Mouse (Mus musculus): ENCODE results near the gene Dnajc17.

GRCm38 (mm10) chr2:119145199-119145598 is 63.4 kb downstream of the Dnajc17 start:
- TF ChIP-seq GATA1 (IDR thresholded peaks at IDR 0.05; ENCODE audit: borderline replicate concordance, low read length) (no peak), FLI1 (IDR thresholded peaks at IDR 0.05; ENCODE audit: low read length) (no peak)

Data from megakaryocyte, embryonic 14.5 days (primary cell).